Mouse (Mus musculus): ENCODE data around the gene Ttc30a1. TPM values are rescaled to one million over a fixed set of nuclear protein-coding genes. Genes with fewer than 3 reads are reported as not detected.
"Not testable (repeated sequence)": the region's sequence is repeated elsewhere in the genome, so short reads cannot be mapped to it uniquely, and the experiment has no call there.

Gene Ttc30a1
- polyA plus RNA-seq, 1 experiment from 2014 or later: 4.1 TPM

DNA sequence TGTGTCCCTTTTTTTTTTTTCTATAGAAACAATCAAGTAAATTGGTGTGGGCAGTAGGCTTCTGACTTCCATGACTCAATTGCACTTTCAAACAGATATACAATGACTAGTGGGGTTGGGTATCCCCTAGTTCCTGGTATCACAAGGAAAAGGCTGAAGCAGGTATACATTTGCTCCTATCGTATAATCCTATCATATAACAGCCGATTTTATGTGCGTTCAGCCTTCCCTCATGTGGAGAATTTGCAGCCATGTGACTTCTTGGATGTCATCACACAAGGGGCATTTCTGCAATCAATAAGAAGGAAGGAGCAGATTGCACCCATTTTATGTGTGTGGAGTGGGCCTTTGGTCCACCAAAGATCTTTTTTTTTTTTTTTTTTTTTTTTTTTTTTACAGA, 1.3 kb upstream of the Ttc30a1 start:
- no peak for DNase-seq (ENCODE audit: low spot score)

DNA sequence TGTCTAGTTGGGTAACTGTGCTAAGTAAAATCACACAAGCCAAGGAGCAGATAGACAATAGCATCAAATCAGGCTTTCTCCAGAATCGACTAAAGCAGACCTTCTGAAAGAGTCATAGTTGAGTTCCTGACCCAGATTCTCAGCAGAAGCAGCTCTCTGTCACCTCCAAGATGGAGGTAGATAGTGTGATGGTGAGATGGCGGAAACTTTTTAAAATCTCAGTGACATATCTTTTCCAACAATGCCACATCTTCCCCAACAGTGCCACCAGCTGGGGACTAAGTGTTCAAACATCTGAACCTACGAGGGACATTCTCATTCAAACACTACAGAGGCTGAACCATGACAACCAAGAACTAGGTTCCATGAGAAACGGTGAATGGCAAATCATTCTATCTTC, 859 bp upstream of the Ttc30a1 start:
- DNase-seq (ENCODE audit: low spot score): no peak

DNA sequence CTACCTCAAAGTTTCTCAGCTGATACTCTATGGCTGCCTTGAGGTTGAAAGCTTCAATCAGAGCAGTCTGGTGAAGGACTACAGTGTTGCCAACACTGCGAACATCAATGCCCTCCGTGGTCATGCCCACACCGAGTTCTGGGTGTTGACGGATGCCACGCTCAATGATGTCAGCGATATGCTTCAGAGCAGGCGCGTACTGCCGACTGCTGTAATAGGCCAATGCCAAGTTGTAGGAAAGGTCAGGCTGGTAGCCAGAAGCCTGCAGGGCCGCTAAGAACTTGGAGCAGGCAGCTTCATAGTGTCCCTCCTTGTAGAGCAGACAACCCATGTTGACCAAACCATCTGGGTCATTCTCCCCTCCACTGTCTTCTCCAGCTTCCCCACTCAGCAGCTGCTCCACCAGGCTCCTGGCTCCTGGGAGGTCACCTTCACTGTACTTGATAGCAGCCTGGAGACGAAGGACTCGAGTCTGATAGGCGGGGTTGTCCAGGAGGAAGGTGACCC, 781 bp downstream of the Ttc30a1 start:
- not testable (repeated sequence) for DNase-seq (ENCODE audit: low spot score)

DNA sequence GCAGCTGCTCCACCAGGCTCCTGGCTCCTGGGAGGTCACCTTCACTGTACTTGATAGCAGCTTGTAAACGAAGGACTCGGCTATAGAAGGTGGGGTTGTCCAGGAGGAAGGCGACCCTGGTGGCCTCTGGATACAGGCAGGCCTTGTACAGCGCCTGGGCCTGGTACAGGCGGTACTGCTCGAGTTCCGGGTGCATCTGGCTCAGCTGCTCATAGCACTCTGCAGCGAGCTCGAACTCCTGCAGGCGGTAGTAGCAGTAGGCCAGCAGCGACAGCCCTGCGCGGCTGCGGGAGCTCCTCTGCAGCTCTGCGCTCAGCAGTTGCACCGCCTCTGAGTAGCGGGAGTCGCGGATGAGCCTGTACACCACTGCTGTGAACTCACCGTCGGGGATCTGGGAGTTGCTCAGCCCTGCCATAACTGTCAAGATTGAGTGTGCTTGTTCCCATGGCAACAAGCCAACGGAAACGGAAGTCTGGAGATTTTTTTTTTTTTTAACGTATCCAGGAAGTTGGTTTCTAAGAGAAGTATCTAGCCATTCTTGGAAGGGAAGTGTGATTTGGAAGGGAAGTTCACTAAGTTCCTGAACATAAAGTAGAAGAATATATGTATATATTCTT, 3.9 kb downstream of the Ttc30a1 start, which contains the start of gene Ttc30a2:
Ttc30a2 (minus strand) TSS at position 419 of the 617 bp plus-strand sequence.
- DNase-seq (ENCODE audit: low spot score): peak; percentile 54

DNA sequence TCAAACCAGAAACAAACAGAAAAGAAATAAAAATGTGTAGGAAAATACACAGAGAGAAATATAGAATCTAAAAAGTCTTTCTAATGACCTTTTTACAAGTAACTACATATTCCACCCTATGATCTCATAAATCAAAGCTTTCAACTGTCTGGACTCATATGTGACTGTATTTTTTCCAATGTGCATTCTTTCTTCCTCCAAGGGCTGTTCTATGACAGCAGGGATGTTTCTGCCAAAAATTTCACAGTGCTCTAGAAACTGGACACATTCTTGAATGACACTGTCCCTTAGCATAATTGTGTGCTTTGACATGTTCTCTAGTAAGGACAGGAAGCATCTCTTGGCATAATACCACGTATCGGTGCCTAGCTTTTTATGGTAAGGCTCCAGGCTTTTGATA, 5.7 kb downstream of the Ttc30a1 start:
- DNase-seq (ENCODE audit: low spot score): not testable (repeated sequence)

DNA sequence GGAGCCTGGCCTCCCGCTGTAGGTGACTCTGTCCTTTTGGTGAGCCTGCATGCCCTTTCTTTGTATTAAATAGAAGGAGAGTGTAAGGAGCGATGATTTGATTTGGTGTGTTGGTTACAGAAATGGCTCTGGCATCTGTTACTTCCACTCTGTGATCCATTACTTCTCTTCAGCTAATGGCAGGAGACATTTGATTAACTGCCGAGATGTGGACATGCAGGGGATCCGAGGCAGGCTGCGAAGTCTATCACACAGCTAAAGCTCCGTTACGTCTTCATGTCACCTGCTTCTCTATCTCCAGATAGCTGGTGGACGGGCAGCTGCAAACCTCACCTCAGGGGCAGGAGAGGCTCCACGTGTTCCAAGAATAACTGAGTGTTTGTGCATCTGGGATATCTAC, 7.6 kb downstream of the Ttc30a1 start:
- DNase-seq (ENCODE audit: low spot score): no peak

DNA sequence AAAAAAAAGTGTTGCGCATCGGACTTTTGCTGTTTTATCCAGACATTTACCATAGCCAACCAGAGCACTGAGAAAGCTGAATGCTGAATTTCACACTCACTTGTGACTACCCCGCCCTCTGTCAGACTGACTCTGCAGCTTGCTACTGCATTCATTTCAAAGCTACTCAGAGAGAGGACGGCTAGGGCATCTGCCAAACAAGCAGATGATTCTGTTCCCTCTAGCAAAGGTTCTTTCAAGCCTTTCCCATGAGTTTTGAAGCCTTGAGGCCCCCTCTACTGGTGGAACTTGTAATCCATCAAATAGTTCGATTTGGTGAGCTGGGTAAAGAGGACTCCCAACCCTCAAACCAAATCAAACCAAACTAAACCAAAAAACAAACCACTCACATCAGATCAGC, 16.8 kb downstream of the Ttc30a1 start:
- DNase-seq (ENCODE audit: low spot score): peak; percentile 74

DNA sequence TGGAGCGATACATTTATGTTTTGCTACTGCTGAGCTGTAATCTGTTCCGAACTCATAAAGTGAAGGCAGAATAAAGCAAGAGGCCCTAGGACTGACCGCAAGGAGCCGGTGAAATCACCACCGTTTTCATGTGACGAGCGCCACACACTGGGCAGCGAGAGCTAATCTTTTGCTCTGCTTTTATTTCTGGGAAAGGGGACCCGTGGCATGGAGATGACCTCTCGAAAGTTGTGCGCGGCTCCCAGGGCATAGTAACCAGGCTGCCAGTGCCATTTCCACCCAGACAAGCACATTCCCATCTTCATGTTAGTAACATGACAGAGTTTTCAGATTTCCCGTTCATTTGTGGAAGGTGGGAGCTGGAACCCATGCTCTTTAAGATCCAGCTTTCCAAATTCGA, 17.3 kb downstream of the Ttc30a1 start:
- DNase-seq (ENCODE audit: low spot score): peak; percentile 15

DNA sequence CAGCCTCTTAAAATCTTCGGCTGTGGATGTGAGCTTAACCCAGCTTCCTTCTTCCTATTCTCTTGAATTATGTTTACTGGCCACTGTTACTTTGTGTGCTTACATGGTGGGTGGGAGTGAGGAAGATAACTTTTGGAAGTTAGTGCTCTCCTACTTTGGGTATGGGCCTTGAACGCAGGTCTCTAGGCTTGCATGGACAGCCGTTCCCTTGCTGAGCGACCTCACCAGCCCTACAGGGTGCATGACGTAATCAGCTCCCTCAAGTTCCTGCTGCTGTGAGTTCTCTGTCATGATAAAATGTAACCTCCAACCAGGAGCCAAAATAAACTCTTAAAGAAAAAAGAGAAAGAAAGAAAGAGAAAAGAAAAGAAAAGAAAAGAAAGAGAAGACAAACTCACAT, 17.7 kb downstream of the Ttc30a1 start:
- no peak for DNase-seq (ENCODE audit: low spot score)

DNA sequence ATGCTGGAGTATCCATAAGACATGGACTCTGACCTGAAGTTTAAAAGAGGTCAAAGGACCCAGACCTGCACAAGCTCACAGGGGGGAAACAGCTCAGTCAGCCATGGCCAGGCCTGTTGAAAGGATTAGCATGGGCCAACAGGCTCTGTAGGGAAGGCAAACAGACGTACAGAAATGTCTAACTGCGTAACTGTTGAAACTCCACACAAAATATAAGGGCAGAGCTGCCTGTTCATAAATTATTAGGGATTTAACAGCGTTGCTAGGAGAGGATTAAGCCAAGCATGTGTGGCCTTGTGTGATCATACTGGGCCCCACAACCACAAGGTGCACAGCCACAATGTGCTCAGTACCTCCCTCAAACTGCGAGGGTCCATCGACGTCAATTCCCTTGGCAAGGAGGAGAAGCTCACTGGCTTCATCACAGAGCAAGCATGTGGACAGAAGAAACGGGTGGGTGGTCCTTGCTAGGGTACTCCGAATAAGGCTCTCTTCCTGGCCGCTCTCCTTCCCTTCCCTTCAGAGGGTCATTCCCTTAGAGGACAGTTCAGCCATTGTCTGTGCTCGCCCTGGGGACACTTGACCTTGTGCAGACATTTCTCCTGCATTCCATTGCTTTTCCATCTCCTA, 18.4 kb downstream of the Ttc30a1 start:
- DNase-seq (ENCODE audit: low spot score): no peak

DNA sequence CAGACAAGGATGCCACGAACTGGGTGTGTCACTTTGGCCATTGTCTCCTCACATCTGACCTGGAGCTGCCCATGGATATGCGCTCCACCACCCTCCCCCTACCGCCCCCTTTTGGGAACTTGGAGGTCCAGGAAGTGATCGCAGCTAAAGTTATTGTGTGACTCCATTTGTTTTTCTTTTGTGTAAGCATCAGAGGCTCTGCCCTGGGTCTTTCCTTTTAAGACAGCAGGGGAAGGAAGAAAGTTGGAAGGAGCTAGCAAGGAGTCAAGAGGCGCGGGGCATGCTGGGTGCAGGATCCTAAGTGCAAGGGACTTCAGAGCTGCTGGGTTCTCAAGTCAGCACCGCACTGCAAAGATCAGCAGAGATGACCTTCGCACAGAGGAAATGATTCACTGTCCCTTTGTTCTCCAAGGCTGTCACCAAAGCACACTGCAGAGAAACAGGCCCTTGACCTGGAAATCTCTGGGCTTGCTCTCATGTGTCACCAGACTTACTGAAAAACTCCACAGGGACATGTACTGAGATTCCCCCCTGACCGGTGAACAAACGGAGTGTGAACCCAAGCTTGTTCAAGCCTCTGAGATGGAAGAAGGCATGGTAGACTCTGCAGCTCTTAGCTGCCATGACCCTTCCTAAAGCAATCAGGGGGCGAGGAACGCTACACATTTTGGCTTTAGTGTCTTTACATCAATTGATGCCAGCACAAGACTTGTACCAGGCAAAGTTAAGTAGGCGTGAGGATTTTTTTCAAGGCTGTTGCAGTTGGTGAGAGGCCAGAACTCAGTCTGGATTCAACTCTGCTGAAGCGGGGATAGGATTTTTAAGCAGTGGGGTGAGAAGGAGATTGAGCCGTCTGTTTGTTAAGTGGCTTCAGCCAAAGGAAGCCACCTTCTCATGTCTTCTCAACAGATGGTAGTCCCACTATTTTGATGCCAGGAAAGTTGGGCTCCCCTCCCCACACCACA, 21.1 kb downstream of the Ttc30a1 start:
- DNase-seq (ENCODE audit: low spot score): no peak

DNA sequence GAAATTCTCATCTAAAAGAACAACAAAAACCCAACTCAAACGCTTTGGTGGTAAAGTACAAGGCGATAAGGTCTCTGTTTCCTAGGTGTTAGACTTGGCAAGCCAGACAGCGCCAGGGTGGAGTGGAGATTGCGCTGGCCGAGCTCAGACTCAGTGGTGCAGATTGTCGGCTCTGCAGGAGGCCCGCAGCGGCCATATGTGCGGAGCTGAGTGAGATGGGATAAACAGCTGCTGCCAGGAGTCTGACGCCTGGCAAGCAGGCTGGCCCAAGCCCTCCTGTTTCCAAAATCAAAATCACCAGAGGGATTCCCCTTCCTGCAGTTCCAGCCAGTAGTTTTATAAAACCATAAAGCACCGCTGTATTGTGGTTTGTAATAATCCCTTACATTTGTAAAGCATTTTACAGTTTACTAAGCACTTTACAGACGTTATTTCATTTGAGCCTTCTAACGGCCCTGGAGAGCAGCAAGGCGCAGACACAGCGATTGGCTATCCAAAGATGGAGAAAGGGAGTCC, 21.9 kb downstream of the Ttc30a1 start:
- no peak for DNase-seq (ENCODE audit: low spot score)

DNA sequence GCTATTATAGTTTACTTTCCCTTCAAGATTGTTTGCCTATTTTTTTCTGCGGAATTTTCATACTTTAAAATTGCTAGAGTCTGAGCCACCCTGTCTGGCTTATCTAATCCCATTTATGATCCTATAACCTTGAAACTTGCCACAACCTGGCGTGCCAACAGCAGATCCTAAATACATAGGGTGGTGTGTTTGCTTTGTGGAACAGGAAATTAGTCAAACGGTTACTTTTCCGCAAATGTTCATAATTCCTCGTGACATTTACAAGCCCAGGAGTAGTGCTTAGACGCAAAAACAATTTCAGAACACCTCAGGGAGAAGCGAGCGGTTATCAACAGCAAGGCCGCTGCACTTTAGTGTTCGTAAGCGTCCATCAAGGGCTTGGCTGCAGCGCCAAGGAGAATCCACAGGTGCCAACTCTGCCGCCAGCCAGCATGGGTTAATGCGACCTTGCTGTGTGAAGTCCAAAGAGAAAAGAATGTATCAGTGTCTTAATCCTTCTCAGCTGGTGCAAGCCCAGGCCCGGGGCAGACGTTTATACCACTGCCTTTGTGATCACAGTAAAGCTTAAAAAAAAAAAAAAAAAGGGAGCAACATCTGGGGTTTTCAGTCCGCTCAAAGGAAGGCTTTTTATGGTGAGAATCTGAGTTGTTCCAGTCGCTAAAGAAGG, 22.5 kb downstream of the Ttc30a1 start:
- no peak for DNase-seq (ENCODE audit: low spot score)

DNA sequence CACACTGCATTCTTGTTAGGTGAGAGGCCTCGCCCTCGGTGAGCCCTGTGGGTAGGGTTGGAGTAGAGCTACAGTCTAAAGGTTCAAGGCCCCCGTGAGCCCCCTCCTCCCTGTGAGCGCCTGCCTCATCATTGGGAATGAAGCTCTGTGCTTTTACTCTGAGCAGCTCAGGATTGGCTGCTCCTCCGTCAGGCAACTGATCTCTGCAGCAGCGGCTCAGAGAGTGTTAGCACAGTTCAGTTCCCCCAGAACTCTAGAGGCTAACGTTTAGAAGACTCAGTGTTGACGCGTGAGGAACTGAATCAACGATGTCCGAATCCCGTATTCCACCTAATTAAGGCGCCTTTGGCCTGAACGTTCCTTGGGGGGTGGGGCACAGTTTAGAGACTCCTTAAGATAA, 26.1 kb downstream of the Ttc30a1 start:
- DNase-seq (ENCODE audit: low spot score): no peak

DNA sequence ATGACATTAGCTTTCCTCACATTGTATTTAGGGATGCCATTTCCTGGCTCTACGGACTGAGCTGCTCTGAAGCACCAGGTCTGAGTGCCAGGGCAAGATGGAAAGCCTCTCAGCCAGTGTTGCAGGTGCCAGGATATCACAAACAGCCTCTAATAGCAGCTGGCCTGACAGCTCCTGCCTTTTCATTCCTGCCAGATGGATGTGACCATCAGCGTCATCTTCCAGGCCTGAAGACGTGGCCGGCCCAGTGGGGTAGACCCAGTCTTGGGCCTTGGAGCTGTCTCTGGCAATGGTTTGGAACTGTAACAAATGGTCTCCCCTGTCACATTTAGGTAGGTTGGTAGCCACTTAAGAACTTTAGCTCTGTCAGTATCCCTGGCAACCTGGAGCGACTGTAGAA, 28.4 kb downstream of the Ttc30a1 start:
- DNase-seq (ENCODE audit: low spot score): no peak

DNA sequence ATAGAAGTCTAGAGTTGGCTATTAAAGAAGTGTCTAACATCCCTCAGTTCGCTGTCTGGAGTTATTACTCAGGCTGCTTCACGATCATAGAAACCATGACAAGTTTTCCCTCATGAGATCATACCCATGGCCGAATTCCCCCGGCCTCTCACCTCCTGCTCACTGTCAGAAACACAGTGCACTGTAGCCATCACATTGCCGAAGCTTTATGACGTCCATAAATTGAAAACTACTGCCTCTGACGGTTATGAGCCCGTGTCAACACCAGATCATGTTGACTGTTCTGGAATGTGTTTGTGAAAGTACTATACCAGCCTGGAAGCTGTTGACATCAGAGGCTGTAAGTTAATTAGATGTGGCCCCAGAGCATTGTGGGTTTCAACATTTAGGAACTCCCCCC, 31.1 kb downstream of the Ttc30a1 start:
- no peak for DNase-seq (ENCODE audit: low spot score)

DNA sequence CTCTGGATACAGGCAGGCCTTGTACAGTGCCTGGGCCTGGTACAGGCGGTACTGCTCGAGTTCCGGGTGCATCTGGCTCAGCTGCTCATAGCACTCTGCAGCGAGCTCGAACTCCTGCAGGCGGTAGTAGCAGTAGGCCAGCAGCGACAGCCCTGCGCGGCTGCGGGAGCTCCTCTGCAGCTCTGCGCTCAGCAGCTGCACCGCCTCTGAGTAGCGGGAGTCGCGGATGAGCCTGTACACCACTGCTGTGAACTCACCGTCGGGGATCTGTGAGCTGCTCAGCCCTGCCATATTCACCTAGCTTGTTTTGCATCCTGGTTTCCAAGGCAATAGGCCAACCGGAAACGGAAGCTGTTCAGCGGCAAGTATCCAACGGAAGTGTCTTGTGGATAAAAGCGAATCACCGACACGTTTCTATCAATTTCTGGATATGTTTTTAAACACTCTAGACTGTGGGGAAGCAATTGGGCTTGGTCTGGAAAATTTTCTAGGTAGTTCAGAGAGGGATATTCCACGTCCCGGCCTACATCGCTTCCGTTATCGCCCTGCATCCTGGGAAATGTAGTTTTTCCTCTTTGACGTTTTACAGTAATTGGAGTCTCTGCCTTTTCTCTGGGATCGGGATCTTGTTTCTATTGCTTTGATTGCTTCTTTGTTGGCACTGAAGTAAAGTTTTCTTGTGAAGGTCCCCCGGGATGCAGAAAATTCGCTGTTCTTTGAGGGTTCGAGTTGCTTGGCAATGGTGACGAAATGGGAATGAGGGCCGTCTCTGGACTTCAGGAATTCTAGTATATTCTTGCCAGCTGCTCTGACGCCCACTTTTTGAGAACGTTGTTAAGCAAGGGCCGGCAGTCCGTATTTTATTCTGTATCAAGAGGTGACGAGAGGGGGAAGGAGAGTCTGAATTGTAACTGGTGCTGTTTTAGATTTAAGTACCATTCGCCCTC, 43.4 kb downstream of the Ttc30a1 start, which contains the start of gene Ttc30b:
Ttc30b (minus strand) TSS at position 469 of the 947 bp plus-strand sequence.
- peak; percentile 89 for DNase-seq (ENCODE audit: low spot score)

DNA sequence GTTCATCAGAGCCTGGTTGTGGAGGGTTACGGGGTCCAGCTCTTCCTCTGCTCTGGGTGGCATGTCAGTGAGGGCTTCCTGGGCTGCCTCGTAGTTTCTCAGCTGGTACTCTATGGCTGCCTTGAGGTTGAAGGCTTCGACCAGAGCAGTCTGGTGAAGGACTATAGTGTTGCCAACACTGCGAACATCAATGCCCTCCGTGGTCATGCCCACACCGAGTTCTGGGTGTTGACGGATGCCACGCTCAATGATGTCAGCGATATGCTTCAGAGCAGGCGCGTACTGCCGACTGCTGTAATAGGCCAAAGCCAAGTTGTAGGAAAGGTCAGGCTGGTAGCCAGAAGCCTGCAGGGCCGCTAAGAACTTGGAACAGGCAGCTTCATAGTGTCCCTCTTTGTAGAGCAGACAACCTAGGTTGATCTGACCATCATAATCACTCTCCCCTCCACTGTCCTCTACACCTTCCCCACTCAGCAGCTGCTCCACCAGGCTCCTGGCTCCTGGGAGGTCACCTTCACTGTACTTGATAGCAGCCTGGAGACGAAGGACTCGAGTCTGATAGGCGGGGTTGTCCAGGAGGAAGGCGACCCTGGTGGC, 44.1 kb downstream of the Ttc30a1 start:
- DNase-seq (ENCODE audit: low spot score): not testable (repeated sequence)

DNA sequence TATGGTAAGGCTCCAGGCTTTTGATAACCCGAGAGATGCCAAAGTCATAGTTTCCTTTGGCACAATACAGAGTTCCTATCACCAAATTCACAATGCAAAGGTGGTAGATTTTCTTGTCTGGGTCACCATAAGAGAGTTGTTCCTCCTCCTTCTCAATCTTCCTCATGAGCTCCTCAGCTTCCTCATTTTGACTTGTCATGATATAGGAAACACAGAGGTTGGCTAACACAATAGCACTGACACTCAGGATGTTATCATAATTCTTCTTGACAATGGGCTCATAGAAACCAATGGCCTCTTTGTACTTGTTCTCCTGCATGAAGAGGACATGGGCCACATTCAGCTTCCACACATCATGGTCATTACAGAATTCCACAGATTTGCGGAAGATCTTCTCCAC, 45.1 kb downstream of the Ttc30a1 start:
- DNase-seq (ENCODE audit: low spot score): not testable (repeated sequence)

Measured in thymus, postnatal 0 days (tissue).